Mouse (Mus musculus) CH12.LX (cell line): ENCODE measurements around the gene Batf. TPM values are rescaled to one million over a fixed set of nuclear protein-coding genes. Genes with fewer than 3 reads are reported as not detected.

Experiments used
- DNase-seq: peaks from one replicate; pipeline ENCODE4 v3.0.0-alpha.2; 2013; ENCODE audit errors: extremely low read depth
- H3K27ac ChIP-seq: 2 replicates; pipeline ENCODE4 v1.5.1; 2012; ENCODE audit warnings: low read depth, mild to moderate bottlenecking, control low read depth, moderate library complexity; ENCODE audit not compliant: insufficient read depth
- H3K27me3 ChIP-seq: replicated peaks from 2 replicates; pipeline ENCODE3; 2012; ENCODE audit warnings: inconsistent platforms
- H3K36me3 ChIP-seq, 2 experiments: replicated peaks in 1 of 2; 2 replicates each; pipeline versions ENCODE3 to v1.6.1; 2012; ENCODE audit warnings: inconsistent platforms in 1 of 2, low read length in 1 of 2, mild to moderate bottlenecking in 1 of 2, mixed read lengths in 1 of 2, moderate library complexity in 1 of 2; ENCODE audit not compliant: control insufficient read depth in 1 of 2, insufficient read depth in 1 of 2
- H3K4me1 ChIP-seq, 2 experiments: 2 replicates each; pipeline ENCODE4 v1.6.1; 2012; ENCODE audit warnings: inconsistent platforms in 1 of 2, moderate library complexity in 1 of 2; ENCODE audit not compliant: insufficient read depth in 2 of 2, control insufficient read depth in 1 of 2
- H3K4me2 ChIP-seq: 2 replicates; pipeline ENCODE4 v1.6.1; 2012; ENCODE audit warnings: low read depth, mild to moderate bottlenecking, control low read depth; ENCODE audit not compliant: poor library complexity, insufficient read depth, severe bottlenecking
- H3K4me3 ChIP-seq, 3 experiments: fragments of 150-350 bp in 1 of 3; sonication (generic) in 1 of 3; replicated peaks in 1 of 3; 2 replicates each; pipeline versions ENCODE3 to v1.5.1; 2011 to 2012; ENCODE audit warnings: low read depth in 2 of 3, low read length in 2 of 3, mild to moderate bottlenecking in 2 of 3, moderate library complexity in 2 of 3, control low read depth in 1 of 3, improper control_type of control experiment in 1 of 3, inconsistent platforms in 1 of 3, mixed read lengths in 1 of 3; ENCODE audit not compliant: poor library complexity in 1 of 3
- H3K79me2 ChIP-seq: replicated peaks from 2 replicates; pipeline ENCODE4 v1.6.1; 2012; ENCODE audit warnings: mild to moderate bottlenecking, moderate library complexity; ENCODE audit not compliant: control insufficient read depth, poor library complexity, insufficient read depth, severe bottlenecking; ENCODE audit errors: extremely low read depth
- H3K9ac ChIP-seq: 2 replicates; pipeline ENCODE4 v1.6.1; 2012; ENCODE audit warnings: low read depth, mild to moderate bottlenecking, control low read depth, moderate library complexity; ENCODE audit not compliant: insufficient read depth
- H3K9me3 ChIP-seq: replicated peaks from 2 replicates; pipeline ENCODE3; 2012; ENCODE audit warnings: low read length, inconsistent platforms, mixed read lengths
- BHLHE40 ChIP-seq: IDR thresholded peaks from 2 replicates; pipeline ENCODE4 v1.6.1; 2011; ENCODE audit warnings: mild to moderate bottlenecking, low read depth, low read length, improper control_type of control experiment
- CHD2 ChIP-seq: IDR thresholded peaks from 2 replicates; pipeline ENCODE4 v1.6.1; 2011; ENCODE audit warnings: low read length, improper control_type of control experiment
- CTCF ChIP-seq, 2 experiments: IDR thresholded peaks in 1 of 2; conservative IDR thresholded peaks in 1 of 2; 2 replicates each; pipeline ENCODE4 v1.5.1; 2011 to 2012; ENCODE audit warnings: low read depth in 2 of 2, low read length in 2 of 2, improper control_type of control experiment in 1 of 2, inconsistent platforms in 1 of 2, mild to moderate bottlenecking in 1 of 2, moderate library complexity in 1 of 2
- E2F4 ChIP-seq: IDR thresholded peaks from 2 replicates; pipeline ENCODE4 v1.6.1; 2011; ENCODE audit warnings: low read depth, low read length, improper control_type of control experiment; ENCODE audit not compliant: insufficient replicate concordance
- EP300 ChIP-seq: IDR thresholded peaks from 2 replicates; pipeline ENCODE4 v1.6.1; 2011; ENCODE audit warnings: low read length, improper control_type of control experiment
- HCFC1 ChIP-seq: IDR thresholded peaks from 2 replicates; pipeline ENCODE4 v1.6.1; 2012; ENCODE audit warnings: low read depth, mild to moderate bottlenecking, inconsistent platforms, low read length, improper control_type of control experiment
- IRF4 ChIP-seq: IDR thresholded peaks from 2 replicates; pipeline ENCODE4 v1.6.1; 2014; ENCODE audit warnings: low read depth, mild to moderate bottlenecking, inconsistent platforms, low read length, improper control_type of control experiment
- JUND ChIP-seq: conservative IDR thresholded peaks from 2 replicates; pipeline ENCODE4 v1.6.1; 2011; ENCODE audit warnings: low read depth, low read length, improper control_type of control experiment
- MAFK ChIP-seq: IDR thresholded peaks from 2 replicates; pipeline ENCODE4 v1.6.1; 2011; ENCODE audit warnings: low read length, improper control_type of control experiment; ENCODE audit not compliant: insufficient replicate concordance
- MEF2A ChIP-seq: IDR thresholded peaks from 2 replicates; pipeline ENCODE4 v1.6.1; 2014; ENCODE audit warnings: low read depth, mild to moderate bottlenecking, inconsistent platforms, low read length, improper control_type of control experiment, borderline replicate concordance
- MYC ChIP-seq: IDR thresholded peaks from 2 replicates; pipeline ENCODE4 v1.6.1; 2011; ENCODE audit warnings: low read depth, mild to moderate bottlenecking, improper control_type of control experiment, low read length
- RAD21 ChIP-seq: IDR thresholded peaks from 2 replicates; pipeline ENCODE4 v1.6.1; 2011; ENCODE audit warnings: low read depth, mild to moderate bottlenecking, low read length, improper control_type of control experiment, moderate library complexity
- RCOR1 ChIP-seq: conservative IDR thresholded peaks from 2 replicates; pipeline ENCODE4 v1.6.1; 2012; ENCODE audit warnings: low read depth, mild to moderate bottlenecking, inconsistent platforms, low read length, improper control_type of control experiment
- SIN3A ChIP-seq: IDR thresholded peaks from 2 replicates; pipeline ENCODE4 v1.6.1; 2012; ENCODE audit warnings: low read length, improper control_type of control experiment, inconsistent platforms
- TBP ChIP-seq: conservative IDR thresholded peaks from 2 replicates; pipeline ENCODE4 v1.6.1; 2011; ENCODE audit warnings: low read depth, low read length, improper control_type of control experiment
- TCF12 ChIP-seq: IDR thresholded peaks from 2 replicates; pipeline ENCODE4 v1.6.1; 2014; ENCODE audit warnings: low read depth, mild to moderate bottlenecking, inconsistent platforms, low read length, improper control_type of control experiment
- UBTF ChIP-seq: IDR thresholded peaks from 2 replicates; pipeline ENCODE4 v1.6.1; 2012; ENCODE audit warnings: low read depth, mild to moderate bottlenecking, inconsistent platforms, low read length, improper control_type of control experiment, moderate library complexity
- ZKSCAN1 ChIP-seq: IDR thresholded peaks from 2 replicates; pipeline ENCODE4 v1.6.1; 2012; ENCODE audit warnings: low read depth, inconsistent platforms, low read length, improper control_type of control experiment, borderline replicate concordance
- ZMIZ1 ChIP-seq: IDR thresholded peaks from 2 replicates; pipeline ENCODE4 v1.6.1; 2012; ENCODE audit warnings: low read depth, mild to moderate bottlenecking, inconsistent platforms, low read length, improper control_type of control experiment
- dilution Hi-C: fragments of 300-500 bp; cut with MboI; formaldehyde crosslinking; loops from 2 replicates; pipeline ENCODE4 v1.14.3; 2020; ENCODE audit warnings: low sequenced_read_pairs; ENCODE audit not compliant: extremely low pct_unique_long_range_greater_than_20kb, extremely low pct_ligation_motif_present
- in situ Hi-C: fragments of 300-500 bp; cut with MboI; formaldehyde crosslinking; loops from 3 replicates; pipeline ENCODE4 v1.14.3; 2019; ENCODE audit warnings: low sequenced_read_pairs, low pct_ligation_motif_present, low pct_unique_long_range_greater_than_20kb, mixed read lengths
- polyA plus RNA-seq: library from polyadenylated mRNA; unstranded; fragments of >175 nt; gene quantifications from 2 replicates; pipeline ENCODE4 v1.2.1, GENCODE M21; 2012; ENCODE audit warnings: low read depth; ENCODE audit not compliant: insufficient read length
- total RNA-seq, 2 experiments: library from RNA; depleted of rRNA; stranded (reverse); fragments of 300-350 nt in 1 of 2; fragments of >200 nt in 1 of 2; gene quantifications; 2 replicates each; pipeline ENCODE4 v1.2.3; 2012 to 2014

The Batf gene
- total and polyA plus RNA-seq, 3 experiments, result 89.2 to 137 (median 128) TPM

- TF ChIP-seq MAFK, result no peak
- TF ChIP-seq ZKSCAN1, result no peak
- TF ChIP-seq UBTF, result no peak
- TF ChIP-seq CTCF (conservative IDR thresholded peaks at IDR 0.05 in 1 of 2, IDR thresholded peaks at IDR 0.05 in 1 of 2; ENCODE audit: low read depth in 2 of 2, low read length in 2 of 2), result no peak
- TF ChIP-seq MEF2A, result no peak
- no peak for TF ChIP-seq SIN3A
- no peak for TF ChIP-seq E2F4
- TF ChIP-seq RAD21, result no peak
- no peak for TF ChIP-seq MYC
- no peak for TF ChIP-seq EP300
- H3K9me3 ChIP-seq, result peaks cover 8% of the 10 kb centered on the region
These were observed 43.4 kb downstream of the Batf start for GRCm38 (mm10) chr12:85729945-85730290.

GRCm38 (mm10) chr12:85736203-85736602 lies 49.7 kb downstream of the Batf start:
- in situ Hi-C loops, result no loop called here
- H3K79me2 ChIP-seq, result no peaks in the 10 kb centered on the region
- dilution Hi-C loops, result no loop called here
- H3K27ac ChIP-seq, result no peak overlapping the region
- no peaks in the 10 kb centered on the region for H3K27me3 ChIP-seq
- no peak for DNase-seq
- peaks cover 9 to 20% of the 10 kb centered on the region in 2 experiments for H3K4me1 ChIP-seq
- H3K9me3 ChIP-seq, result peaks cover 8% of the 10 kb centered on the region
- no peak overlapping the region for H3K4me3 ChIP-seq
- TF ChIP-seq CHD2 (no peak), RCOR1 (no peak), TBP (no peak), ZMIZ1 (no peak), BHLHE40 (no peak), MAFK (no peak), TCF12 (no peak), CTCF (conservative IDR thresholded peaks at IDR 0.05 in 1 of 2, IDR thresholded peaks at IDR 0.05 in 1 of 2; ENCODE audit: low read depth in 2 of 2, low read length in 2 of 2) (no peak), IRF4 (no peak), JUND (no peak), HCFC1 (no peak), ZKSCAN1 (no peak)
- no peak overlapping the region for H3K4me2 ChIP-seq
- no peaks in the 10 kb centered on the region for H3K36me3 ChIP-seq
- H3K9ac ChIP-seq, result no peak overlapping the region

More at GRCm38 (mm10) chr12:85729945-85730290, 43.4 kb downstream of the Batf start:
- H3K27me3 ChIP-seq, result no peaks in the 10 kb centered on the region
- peaks cover 7 to 28% of the 10 kb centered on the region in 2 experiments for H3K4me1 ChIP-seq
- dilution Hi-C loops (no loop called here), in situ Hi-C loops (loop anchor here (5.0 kb wide), 1 partner anchor 43 kb away; the partner anchor contains the start of gene Batf)
- H3K4me3 ChIP-seq, result no peak overlapping the region
- no peaks in the 10 kb centered on the region for H3K79me2 ChIP-seq
- H3K4me2 ChIP-seq, result no peak overlapping the region
- no peak overlapping the region for H3K27ac ChIP-seq
- H3K9ac ChIP-seq, result no peak overlapping the region
- H3K36me3 ChIP-seq, result no peaks in the 10 kb centered on the region
- no peak for DNase-seq
